ENCODE assay signal across 8 mouse cellular contexts in the genomic region with DNA sequence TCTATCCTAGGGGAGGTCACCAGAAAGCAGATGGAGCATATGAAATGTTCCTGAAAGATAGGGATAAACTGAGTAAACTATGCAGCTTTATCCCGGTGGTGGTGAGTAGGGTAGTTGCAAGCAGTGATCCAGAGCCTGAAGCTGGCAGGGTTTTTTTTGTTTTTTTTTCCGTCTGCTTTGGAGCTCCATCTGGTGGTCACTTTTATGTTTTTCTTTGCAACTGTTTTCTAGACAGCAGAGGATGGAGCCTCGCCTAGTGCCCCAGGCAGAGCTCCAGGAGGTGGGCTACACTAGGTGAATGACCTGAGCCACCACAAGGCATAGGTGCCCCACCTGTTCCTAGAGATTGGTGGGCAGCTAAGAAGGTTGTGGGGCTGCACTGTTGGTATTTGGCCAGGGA. TPM values are rescaled to one million over a fixed set of nuclear protein-coding genes. Genes with fewer than 3 reads are reported as not detected.
DNase-seq lines count a peak whose midpoint lies in the region.

No protein-coding gene starts in this region.

- peak; percentile 58 for DNase-seq in adrenal gland, postnatal 10 days
- no peak for DNase-seq in adrenal gland, postnatal 4 days (ENCODE audit: low spot score in 2 of 2)
- DNase-seq in right cerebral cortex, postnatal 10 days (ENCODE audit: low spot score in 2 of 2): peak; percentile 50 to 52
- no peak for DNase-seq in right cerebral cortex, adult 18-20 months
- DNase-seq in embryo, embryonic 9.5 days (ENCODE audit: extremely low spot score): peak; percentile 73
- peak; percentile 78 for DNase-seq in induced T-regulatory cell, adult 2 months (ENCODE audit: low read depth)
- peak; percentile 66 for DNase-seq in lung, postnatal 10 days
- DNase-seq in retina, postnatal 7 days (ENCODE audit: low read depth, low spot score): peak; percentile 51

RNA-seq across cellular contexts. Expression of gene Dgcr6, which starts 5.0 kb away (rescaled TPM):
- total RNA-seq in adrenal gland, postnatal 10 days (2021): 10 to 100 TPM; 57.4 to 60.9 TPM
- total RNA-seq in adrenal gland, postnatal 4 days (2021): 10 to 100 TPM; 52.6 to 57.4 TPM

RNA-seq across cellular contexts. Expression of gene Prodh, which starts 42.3 kb away (rescaled TPM):
- 10 to 100 TPM; 14.9 to 16.5 TPM for total RNA-seq in adrenal gland, postnatal 10 days (2021)
- total RNA-seq in adrenal gland, postnatal 4 days (2021): 10 to 100 TPM; 13.8 to 19.0 TPM

Comparison
In these comparisons a context has a peak if more than half of its experiments do, and no peak if none do; other contexts are left out.
1. DNase-seq: peak in adrenal gland, postnatal 10 days (single experiment), right cerebral cortex, postnatal 10 days (2 of 2), embryo, embryonic 9.5 days (single experiment), induced T-regulatory cell, adult 2 months (single experiment), lung, postnatal 10 days (single experiment) and retina, postnatal 7 days (single experiment); none in adrenal gland, postnatal 4 days (0 of 2) and right cerebral cortex, adult 18-20 months (single experiment).